Mouse (Mus musculus) urinary bladder, postnatal 25 days (tissue): Measurements from ENCODE around the gene Mrps12.
A peak's percentile ranks its signal among the peaks of the same experiment; 100 is the strongest.
"Not testable (repeated sequence)": the region's sequence is repeated elsewhere in the genome, so short reads cannot be mapped to it uniquely, and the experiment has no call there.

Experiments
- DNase-seq: peaks from one replicate; pipeline ENCODE4 v3.0.0; 2022; ENCODE audit warnings: low spot score

Mrps12 gene

DNA sequence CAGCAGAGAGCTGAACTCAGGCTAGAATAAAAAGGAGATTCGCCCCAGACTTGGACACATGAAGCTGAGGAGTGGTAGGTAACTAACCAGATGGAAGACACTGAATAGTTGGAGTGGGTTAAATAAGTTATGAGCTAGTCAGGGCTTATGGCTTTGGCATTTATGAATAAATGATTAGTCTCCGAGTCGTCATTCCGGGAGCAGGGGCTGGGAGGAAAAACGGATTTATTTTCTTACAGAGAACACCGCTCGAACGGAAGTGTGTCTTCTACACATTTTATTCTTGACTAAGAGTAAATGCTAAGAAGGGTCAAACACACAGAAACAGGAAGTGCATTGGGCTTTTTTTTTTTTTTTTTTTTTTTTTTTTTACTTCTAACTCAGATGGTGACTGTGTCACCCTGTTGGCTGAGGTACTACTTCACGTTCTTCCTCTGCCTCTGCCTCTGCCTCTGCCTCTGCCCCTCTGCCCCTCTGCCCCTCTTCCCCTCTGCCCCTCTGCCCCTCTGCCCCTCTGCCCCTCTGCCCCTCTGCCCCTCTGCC, 38.9 kb downstream of the Mrps12 start:
- DNase-seq: no peak

- not testable (repeated sequence) for DNase-seq
These were observed 40.3 kb downstream of the Mrps12 start for GRCm38 (mm10) chr7:28701306-28701705.

DNA sequence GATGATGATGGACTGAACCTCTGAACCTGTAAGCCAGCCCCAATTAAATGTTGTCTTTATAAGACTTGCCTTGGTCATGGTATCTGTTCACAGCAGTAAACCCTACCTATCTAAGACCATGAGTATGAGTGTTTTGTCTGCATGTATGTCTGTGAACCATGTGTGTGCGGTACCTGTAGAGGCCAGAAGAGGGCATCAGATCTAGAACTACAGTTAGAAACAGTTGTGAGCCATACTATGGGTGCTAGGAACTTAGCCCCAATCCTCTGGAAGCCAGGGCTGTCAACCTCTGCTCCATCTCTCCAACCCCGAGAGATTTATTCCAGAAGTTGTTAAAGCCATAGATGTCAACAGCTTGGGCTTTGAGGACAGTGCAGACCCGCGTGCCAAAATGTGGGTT, 41.4 kb downstream of the Mrps12 start:
- no peak for DNase-seq

- DNase-seq: no peak
These were observed 44.3 kb downstream of the Mrps12 start for GRCm38 (mm10) chr7:28697277-28697676.

DNA sequence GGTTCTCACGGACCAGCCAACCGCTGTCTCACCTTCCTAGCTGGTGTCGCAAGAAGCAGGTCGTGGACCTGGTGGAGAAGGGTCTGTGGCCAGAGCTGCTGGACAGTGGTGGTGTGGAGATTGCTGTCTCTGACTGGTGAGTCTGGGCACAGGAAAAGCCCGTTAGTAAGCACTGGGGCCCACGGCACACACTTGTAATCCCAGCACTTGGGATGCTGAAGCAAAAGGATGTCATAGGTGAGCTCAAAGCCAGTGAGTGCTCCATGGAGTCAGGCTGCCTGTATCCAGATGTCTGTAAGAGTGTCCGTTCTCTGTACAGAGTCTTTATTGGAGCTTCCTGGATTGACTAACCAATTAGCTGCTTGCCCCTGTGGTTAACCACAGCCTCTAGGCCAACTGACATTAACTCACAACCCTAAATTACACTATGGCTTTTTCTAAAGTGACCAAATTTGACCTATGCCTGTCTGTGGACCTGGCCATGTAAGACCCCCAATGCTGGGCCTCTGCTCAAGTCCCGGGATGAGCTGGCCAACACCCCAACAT, 46.6 kb downstream of the Mrps12 start:
- DNase-seq: no peak

DNA sequence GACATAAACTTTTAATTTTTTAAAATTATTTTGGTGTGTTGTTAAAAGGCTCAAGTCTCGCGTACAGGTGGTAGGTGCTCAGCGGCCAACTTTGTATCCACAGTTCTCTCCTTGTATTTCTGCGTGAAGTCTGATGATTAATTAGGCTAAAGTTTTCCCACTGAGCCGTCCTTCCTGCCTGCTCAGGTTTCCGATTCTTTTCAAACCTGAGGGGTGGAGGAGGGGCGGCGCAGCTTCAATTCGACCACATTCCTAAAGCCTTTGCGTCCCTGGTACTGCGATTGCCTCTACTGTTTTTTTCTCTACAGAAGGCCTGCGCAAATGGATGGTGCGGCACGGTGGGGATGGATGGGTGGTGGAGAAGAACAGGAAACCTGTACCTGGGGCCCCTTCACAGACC, 47.2 kb downstream of the Mrps12 start:
- peak; percentile 35 for DNase-seq

GRCm38 (mm10) chr7:28693321-28693966, 48.2 kb downstream of the Mrps12 start:
- DNase-seq: peak; percentile 54

DNA sequence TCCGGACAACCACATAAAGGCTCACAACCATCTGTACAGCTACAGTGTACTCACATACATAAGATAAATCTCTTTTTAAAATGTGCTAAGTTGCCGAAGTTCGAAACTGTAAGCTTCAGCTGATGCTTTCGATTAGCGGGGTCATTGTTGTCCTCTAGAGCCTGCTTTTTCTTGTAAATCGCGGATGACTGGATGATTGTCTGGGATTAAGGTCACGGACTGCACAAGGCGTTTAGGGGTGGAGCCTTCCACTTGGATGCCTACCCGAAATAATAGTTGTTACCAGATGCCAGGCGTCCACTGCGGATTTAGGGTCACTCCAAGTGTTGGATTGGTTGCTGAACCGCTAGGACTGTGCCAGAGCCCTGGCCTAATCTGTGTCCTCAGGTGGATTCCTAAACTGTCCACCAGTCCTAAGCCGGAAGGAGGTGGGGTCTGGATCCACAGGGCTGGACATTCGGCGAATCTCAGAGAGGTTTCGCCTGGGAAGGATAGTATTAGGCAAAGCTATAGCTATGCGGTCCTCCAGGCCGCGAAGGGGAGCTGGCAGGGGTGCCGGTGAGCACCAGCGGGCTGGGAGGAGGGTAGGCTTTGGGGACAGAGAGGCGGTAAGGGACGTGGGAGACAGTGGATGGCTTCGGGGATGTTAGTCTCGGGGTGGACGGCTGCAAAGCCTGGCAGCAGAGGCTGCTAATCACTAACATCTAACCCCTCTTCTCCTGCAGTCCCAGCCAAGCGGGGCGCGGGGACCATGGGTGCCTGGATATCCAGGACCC, 48.9 kb downstream of the Mrps12 start, which contains the start of gene Fbxo27:
TSS of gene Fbxo27 (plus strand) at position 305 of the 776 bp plus-strand sequence.
- no peak for DNase-seq

- DNase-seq: no peak
These were observed 50.5 kb downstream of the Mrps12 start for GRCm38 (mm10) chr7:28691075-28691474.
